Mouse (Mus musculus) liver, embryonic 15.5 days (tissue): Measurements from ENCODE around the gene Siae. TPM values are rescaled to one million over a fixed set of nuclear protein-coding genes. Genes with fewer than 3 reads are reported as not detected.

ENCODE experiments used
- ATAC-seq: fragments of 200-750 bp; cut with Nextera tagmentation; 2 replicates; pipeline ENCODE4 v1.8.0; 2017; ENCODE audit warnings: moderate number of reproducible peaks, mild to moderate bottlenecking, moderate library complexity; ENCODE audit not compliant: insufficient read depth
- H3K27ac ChIP-seq: fragments of 300-500 bp; sonication (generic); replicated peaks from 2 replicates; pipeline ENCODE4 v1.5.1; 2015; ENCODE audit warnings: mild to moderate bottlenecking, inconsistent platforms
- H3K27me3 ChIP-seq: fragments of 300-500 bp; sonication (generic); 2 replicates; pipeline ENCODE4 v1.6.1; 2015; ENCODE audit warnings: mild to moderate bottlenecking, inconsistent platforms
- H3K36me3 ChIP-seq: fragments of 300-500 bp; sonication (generic); replicated peaks from 2 replicates; pipeline ENCODE4 v1.6.1; 2015; ENCODE audit warnings: moderate library complexity, mild to moderate bottlenecking, inconsistent platforms
- H3K4me1 ChIP-seq: fragments of 300-500 bp; sonication (generic); replicated peaks from 2 replicates; pipeline ENCODE4 v1.6.1; 2015; ENCODE audit warnings: inconsistent platforms
- H3K4me2 ChIP-seq: fragments of 300-500 bp; sonication (generic); 2 replicates; pipeline ENCODE4 v1.6.1; 2015; ENCODE audit warnings: moderate library complexity, mild to moderate bottlenecking, inconsistent platforms
- H3K4me3 ChIP-seq: fragments of 300-500 bp; sonication (generic); replicated peaks from 2 replicates; pipeline ENCODE4 v1.5.1; 2015; ENCODE audit warnings: mild to moderate bottlenecking, inconsistent platforms
- H3K9ac ChIP-seq: fragments of 300-500 bp; sonication (generic); 2 replicates; pipeline ENCODE4 v1.6.1; 2015; ENCODE audit warnings: moderate library complexity, mild to moderate bottlenecking, inconsistent platforms
- H3K9me3 ChIP-seq: fragments of 300-500 bp; sonication (generic); replicated peaks from 2 replicates; pipeline ENCODE4 v1.6.1; 2016; ENCODE audit warnings: inconsistent platforms
- WGBS: fragments of 180-500 bp; shearing (Covaris S2); methylation state at CpG from one replicate; pipeline ENCODE4 v1.1.7; 2015; ENCODE audit warnings: mixed read lengths; ENCODE audit not compliant: insufficient replicate concordance; 5-methylcytosine and 5-hydroxymethylcytosine counted together
- polyA plus RNA-seq: library from polyadenylated mRNA; unstranded; fragments of >200 nt; fragmentation: Nextera tagmentation; extraction: Ambion mirVana; gene quantifications from 2 replicates; pipeline ENCODE4 v1.2.1, GENCODE M21; 2015

Gene Siae
- polyA plus RNA-seq, 1 experiment from 2014 or later = 5.6 TPM

DNA sequence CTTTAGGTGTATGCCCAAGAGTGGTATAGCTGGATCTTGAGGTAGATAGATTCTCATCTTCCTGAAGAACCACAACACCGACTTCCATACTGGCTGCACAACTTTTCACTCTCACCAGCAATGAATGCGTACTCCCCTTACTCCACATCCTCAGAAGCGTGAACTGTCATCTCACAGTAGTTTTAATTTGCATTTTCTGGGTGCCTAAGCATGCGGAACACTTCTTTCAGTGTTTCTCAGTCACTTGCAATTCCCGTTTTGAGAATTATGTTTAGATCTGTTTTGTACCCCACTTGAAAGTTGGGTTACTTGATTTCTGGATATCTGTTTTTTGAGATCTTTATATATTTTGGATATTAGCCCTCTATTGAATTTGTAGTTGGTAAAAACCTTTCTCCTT, 28.1 kb downstream of the Siae start:
- ATAC-seq = no peak
- 67% methylated on average over 5 of the region's 5 CpGs for WGBS
- Histone ChIP-seq H3K36me3 (no peaks in the 10 kb centered on the region), H3K9ac (no peak overlapping the region), H3K4me1 (no peaks in the 10 kb centered on the region), H3K4me2 (no peak overlapping the region), H3K9me3 (no peaks in the 10 kb centered on the region), H3K27ac (no peak overlapping the region), H3K4me3 (no peak overlapping the region), H3K27me3 (no peaks in the 10 kb centered on the region)

DNA sequence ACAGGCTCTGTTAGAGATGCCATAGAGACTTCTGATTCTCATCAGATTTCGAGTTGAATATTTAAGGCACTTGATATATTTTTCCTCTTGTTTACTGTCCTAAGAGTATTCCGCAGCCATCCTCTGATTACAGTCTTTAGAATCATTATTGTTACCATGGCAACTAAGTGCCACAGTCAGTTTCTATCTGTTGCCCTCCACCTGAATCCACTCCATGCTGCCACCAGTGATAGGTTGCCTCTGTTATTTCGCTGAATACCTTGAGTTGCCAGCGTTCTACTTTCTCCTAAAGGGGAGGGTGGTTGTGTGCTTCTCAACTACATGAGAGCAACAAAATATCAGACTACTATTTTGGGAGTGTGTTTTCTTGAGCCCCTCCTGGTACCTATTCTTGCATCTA, 31.2 kb downstream of the Siae start:
- Histone ChIP-seq H3K36me3 (no peaks in the 10 kb centered on the region), H3K9me3 (no peaks in the 10 kb centered on the region), H3K4me1 (no peaks in the 10 kb centered on the region), H3K4me2 (no peak overlapping the region), H3K9ac (no peak overlapping the region), H3K27me3 (no peaks in the 10 kb centered on the region), H3K27ac (no peak overlapping the region), H3K4me3 (no peak overlapping the region)
- no peak for ATAC-seq
- WGBS = 60% methylated on average over 4 of the region's 4 CpGs

GRCm38 (mm10) chr9:37590381-37590780, 34.9 kb downstream of the Siae start:
- no peaks in the 10 kb centered on the region for H3K27me3 ChIP-seq
- peaks cover 6% of the 10 kb centered on the region for H3K4me1 ChIP-seq
- no peak for ATAC-seq
- H3K9ac ChIP-seq = no peak overlapping the region
- H3K4me2 ChIP-seq = no peak overlapping the region
- no peak overlapping the region for H3K27ac ChIP-seq
- no peaks in the 10 kb centered on the region for H3K36me3 ChIP-seq
- H3K9me3 ChIP-seq = no peaks in the 10 kb centered on the region
- H3K4me3 ChIP-seq = no peak overlapping the region
- 68% methylated on average over 4 of the region's 4 CpGs for WGBS

GRCm38 (mm10) chr9:37592025-37592424, 36.5 kb downstream of the Siae start:
- 25% methylated on average over 2 of the region's 2 CpGs for WGBS
- no peaks in the 10 kb centered on the region for H3K36me3 ChIP-seq

GRCm38 (mm10) chr9:37592633-37593032, 37.1 kb downstream of the Siae start:
- Histone ChIP-seq H3K27me3 (no peaks in the 10 kb centered on the region), H3K4me1 (peaks cover 6% of the 10 kb centered on the region), H3K36me3 (no peaks in the 10 kb centered on the region), H3K4me3 (no peak overlapping the region), H3K9ac (no peak overlapping the region), H3K4me2 (no peak overlapping the region), H3K9me3 (no peaks in the 10 kb centered on the region), H3K27ac (no peak overlapping the region)
- no peak for ATAC-seq
- WGBS = 22% methylated on average over 6 of the region's 6 CpGs

More at GRCm38 (mm10) chr9:37592025-37592424, 36.5 kb downstream of the Siae start:
- peaks cover 6% of the 10 kb centered on the region for H3K4me1 ChIP-seq
- no peak overlapping the region for H3K27ac ChIP-seq
- no peaks in the 10 kb centered on the region for H3K9me3 ChIP-seq
- no peaks in the 10 kb centered on the region for H3K27me3 ChIP-seq
- H3K4me3 ChIP-seq = no peak overlapping the region
- peak; percentile 18; the same call in 1 of the 2 replicates for ATAC-seq
- no peak overlapping the region for H3K9ac ChIP-seq
- H3K4me2 ChIP-seq = no peak overlapping the region

- Histone ChIP-seq H3K4me3 (no peak overlapping the region), H3K4me1 (peaks cover 6% of the 10 kb centered on the region), H3K9ac (no peak overlapping the region), H3K9me3 (no peaks in the 10 kb centered on the region), H3K27me3 (no peaks in the 10 kb centered on the region), H3K4me2 (no peak overlapping the region), H3K36me3 (no peaks in the 10 kb centered on the region), H3K27ac (no peak overlapping the region)
- 75% methylated on average over 3 of the region's 3 CpGs for WGBS
- no peak for ATAC-seq
Observed at GRCm38 (mm10) chr9:37593690-37594089, 38.2 kb downstream of the Siae start.

DNA sequence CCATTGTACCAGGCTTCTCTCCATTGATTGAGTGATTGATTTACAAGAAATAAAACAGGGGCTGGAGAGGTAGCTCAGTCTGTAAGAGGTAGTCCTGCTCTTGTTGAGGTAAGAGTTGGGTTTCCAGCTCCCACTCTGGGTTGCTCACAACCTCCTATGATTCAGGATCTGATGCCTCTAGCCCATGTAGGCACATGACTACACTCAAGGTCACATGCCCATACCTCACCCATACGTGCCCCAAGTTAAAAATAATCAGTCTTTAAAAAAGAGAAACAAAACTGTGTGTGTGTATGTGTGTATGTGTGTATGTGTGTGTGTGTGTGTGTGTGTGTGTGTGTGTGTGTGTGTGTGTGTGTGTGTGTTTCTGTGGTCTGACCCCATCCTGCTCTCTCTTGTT, 40.1 kb downstream of the Siae start:
- no peaks in the 10 kb centered on the region for H3K36me3 ChIP-seq
- H3K4me1 ChIP-seq = peaks cover 18% of the 10 kb centered on the region
- H3K9ac ChIP-seq = no peak overlapping the region
- H3K4me2 ChIP-seq = no peak overlapping the region
- H3K4me3 ChIP-seq = no peak overlapping the region
- no peak for ATAC-seq
- 42% methylated on average over 1 of the region's 1 CpGs for WGBS
- no peaks in the 10 kb centered on the region for H3K27me3 ChIP-seq
- H3K27ac ChIP-seq = no peak overlapping the region
- no peaks in the 10 kb centered on the region for H3K9me3 ChIP-seq

DNA sequence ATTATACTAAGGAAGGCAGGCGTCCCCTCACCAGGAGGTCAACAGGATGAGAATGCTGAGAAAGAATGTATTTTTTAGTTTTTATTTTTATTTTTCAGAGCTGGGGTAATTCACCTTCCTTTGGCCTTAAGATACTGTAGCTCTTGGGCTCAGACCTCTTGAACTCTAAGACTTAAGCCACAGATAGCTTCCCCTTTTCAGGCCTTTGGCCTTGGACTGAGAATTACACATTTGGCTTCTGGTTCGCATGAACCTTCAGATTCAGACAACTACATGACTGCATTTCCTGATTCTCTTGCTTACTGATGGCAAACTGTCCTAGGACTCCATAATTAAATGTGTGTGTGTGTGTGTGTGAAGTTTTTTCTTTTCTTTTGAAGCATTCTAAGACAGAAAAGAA, 43.1 kb downstream of the Siae start:
- H3K27me3 ChIP-seq = no peaks in the 10 kb centered on the region
- WGBS = 60% methylated on average over 2 of the region's 2 CpGs
- H3K36me3 ChIP-seq = no peaks in the 10 kb centered on the region
- H3K4me3 ChIP-seq = no peak overlapping the region
- H3K9ac ChIP-seq = no peak overlapping the region
- H3K4me2 ChIP-seq = no peak overlapping the region
- H3K4me1 ChIP-seq = peaks cover 24% of the 10 kb centered on the region
- H3K27ac ChIP-seq = no peak overlapping the region
- H3K9me3 ChIP-seq = no peaks in the 10 kb centered on the region
- no peak for ATAC-seq

- Histone ChIP-seq H3K9ac (no peak overlapping the region), H3K4me3 (no peak overlapping the region), H3K36me3 (no peaks in the 10 kb centered on the region), H3K9me3 (no peaks in the 10 kb centered on the region), H3K4me1 (peaks cover 24% of the 10 kb centered on the region), H3K27me3 (no peaks in the 10 kb centered on the region), H3K4me2 (peak overlapping the region; percentile 20; the same call in 1 of the 2 replicates), H3K27ac (no peak overlapping the region)
- WGBS = 21% methylated on average over 2 of the region's 2 CpGs
- peak; percentile 92 for ATAC-seq
Observed at GRCm38 (mm10) chr9:37600538-37601205, 45.2 kb downstream of the Siae start.

DNA sequence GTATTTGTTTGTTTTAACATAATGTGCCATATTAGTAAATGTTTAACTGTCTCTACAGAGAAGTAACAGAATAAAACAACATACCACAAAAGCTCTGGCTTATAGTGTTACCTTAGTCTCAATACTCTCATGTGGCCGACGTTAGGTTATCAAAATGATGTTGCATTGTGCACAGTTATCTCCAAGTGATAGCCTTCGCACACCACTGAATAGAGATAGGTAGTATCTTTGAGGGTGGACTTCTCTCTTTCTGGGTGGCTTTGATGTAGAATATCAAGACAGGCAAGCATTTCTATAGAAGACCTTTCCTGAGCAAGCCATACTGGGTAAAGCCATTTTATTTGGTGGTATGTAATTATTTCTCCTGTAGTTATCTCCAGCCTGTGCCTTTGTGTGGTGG, 49.6 kb downstream of the Siae start:
- H3K4me2 ChIP-seq = no peak overlapping the region
- no peaks in the 10 kb centered on the region for H3K36me3 ChIP-seq
- no peaks in the 10 kb centered on the region for H3K9me3 ChIP-seq
- ATAC-seq = no peak
- no peak overlapping the region for H3K9ac ChIP-seq
- H3K27ac ChIP-seq = no peak overlapping the region
- whole genome bisulfite sequencing = 23% methylated on average over 3 of the region's 3 CpGs
- H3K4me3 ChIP-seq = no peak overlapping the region
- H3K4me1 ChIP-seq = peaks cover 16% of the 10 kb centered on the region
- H3K27me3 ChIP-seq = no peaks in the 10 kb centered on the region

DNA sequence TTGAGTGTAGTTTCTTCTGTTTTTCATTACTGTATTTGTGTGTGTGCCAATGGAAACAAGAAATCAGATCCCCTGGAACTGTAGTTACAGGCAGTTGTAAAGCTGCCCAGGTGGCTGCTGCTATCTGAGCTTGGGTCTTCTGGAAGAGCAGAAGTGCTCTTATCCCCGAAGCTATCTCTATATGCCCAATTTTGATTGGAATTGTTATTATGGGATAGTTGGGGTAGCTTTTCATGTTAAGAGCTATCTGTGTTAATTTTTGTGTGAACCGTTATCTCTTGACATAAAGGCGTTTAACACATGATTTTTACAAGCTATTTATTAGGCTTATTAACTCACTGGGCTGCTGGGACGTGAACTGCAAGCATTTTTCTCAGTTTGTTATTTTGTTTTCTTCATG, 54.1 kb downstream of the Siae start:
- Histone ChIP-seq H3K4me1 (peaks cover 20% of the 10 kb centered on the region), H3K27ac (no peak overlapping the region), H3K9me3 (no peaks in the 10 kb centered on the region), H3K4me3 (no peak overlapping the region), H3K4me2 (no peak overlapping the region), H3K36me3 (no peaks in the 10 kb centered on the region), H3K27me3 (no peaks in the 10 kb centered on the region), H3K9ac (no peak overlapping the region)
- WGBS = 56% methylated on average over 4 of the region's 4 CpGs
- no peak for ATAC-seq
